Mouse (Mus musculus) heart, embryonic 15.5 days (tissue): Measurements from ENCODE around the gene Il4i1. TPM values are rescaled to one million over a fixed set of nuclear protein-coding genes. Genes with fewer than 3 reads are reported as not detected.

Experiments
- ATAC-seq: fragments of 200-750 bp; cut with Nextera tagmentation; replicated peaks from 2 replicates; pipeline ENCODE4 v1.8.0; 2017; ENCODE audit warnings: low read depth, moderate TSS enrichment; ENCODE audit not compliant: insufficient number of reproducible peaks, insufficient read depth, low FRiP score
- H3K27ac ChIP-seq: fragments of 300-500 bp; sonication (generic); 2 replicates; pipeline ENCODE4 v1.5.1; 2015; ENCODE audit warnings: mild to moderate bottlenecking, inconsistent platforms
- H3K27me3 ChIP-seq: fragments of 300-500 bp; sonication (generic); 2 replicates; pipeline ENCODE4 v1.6.1; 2015; ENCODE audit warnings: inconsistent platforms
- H3K36me3 ChIP-seq: fragments of 300-500 bp; sonication (generic); 2 replicates; pipeline ENCODE4 v1.6.1; 2015; ENCODE audit warnings: mild to moderate bottlenecking, inconsistent platforms
- H3K4me1 ChIP-seq: fragments of 300-500 bp; sonication (generic); replicated peaks from 2 replicates; pipeline ENCODE4 v1.6.1; 2015; ENCODE audit warnings: inconsistent platforms
- H3K4me2 ChIP-seq: fragments of 300-500 bp; sonication (generic); 2 replicates; pipeline ENCODE4 v1.6.1; 2015; ENCODE audit warnings: inconsistent platforms, mild to moderate bottlenecking, moderate library complexity
- H3K4me3 ChIP-seq: fragments of 300-500 bp; sonication (generic); 2 replicates; pipeline ENCODE4 v1.5.1; 2015; ENCODE audit warnings: mild to moderate bottlenecking, inconsistent platforms
- H3K9ac ChIP-seq: fragments of 300-500 bp; sonication (generic); 2 replicates; pipeline ENCODE4 v1.6.1; 2015; ENCODE audit warnings: mild to moderate bottlenecking, inconsistent platforms
- H3K9me3 ChIP-seq: fragments of 300-500 bp; sonication (generic); replicated peaks from 2 replicates; pipeline ENCODE4 v1.6.1; 2016; ENCODE audit warnings: inconsistent platforms
- WGBS: fragments of 180-500 bp; shearing (Covaris S2); methylation state at CpG from one replicate; pipeline ENCODE4 v1.1.7; 2015; ENCODE audit warnings: mixed read lengths; 5-methylcytosine and 5-hydroxymethylcytosine counted together
- polyA plus RNA-seq: library from polyadenylated mRNA; unstranded; fragments of >200 nt; fragmentation: Nextera tagmentation; extraction: Ambion mirVana; gene quantifications from 2 replicates; pipeline ENCODE4 v1.2.1, GENCODE M21; 2015

Il4i1 gene
- polyA plus RNA-seq, 1 experiment from 2014 or later, result 1.1 TPM

- 0 out of 2 replicates have a peak overlapping the region, but pooled peaks have one; percentile 20 for H3K27ac ChIP-seq
- 51% methylated on average over 5 of the region's 5 CpGs for WGBS
- H3K9ac ChIP-seq, result no peak overlapping the region
- no peak overlapping the region for H3K4me3 ChIP-seq
- ATAC-seq, result no peak
- H3K36me3 ChIP-seq, result no peaks in the 10 kb centered on the region
- H3K4me2 ChIP-seq, result peak overlapping the region; percentile 66
- H3K9me3 ChIP-seq, result no peaks in the 10 kb centered on the region
- peaks cover 70% of the 10 kb centered on the region for H3K4me1 ChIP-seq
- H3K27me3 ChIP-seq, result no peaks in the 10 kb centered on the region
These were observed 3.7 kb downstream of the Il4i1 start for GRCm38 (mm10) chr7:44819863-44820262.

- Histone ChIP-seq H3K9me3 (no peaks in the 10 kb centered on the region), H3K27me3 (no peaks in the 10 kb centered on the region), H3K9ac (no peak overlapping the region; the same call in 1 of the 2 replicates), H3K4me3 (no peak overlapping the region), H3K4me2 (no peak overlapping the region), H3K27ac (no peak overlapping the region), H3K4me1 (peaks cover 67% of the 10 kb centered on the region), H3K36me3 (no peaks in the 10 kb centered on the region)
- no peak for ATAC-seq
- WGBS, result 72% methylated on average over 3 of the region's 3 CpGs
These were observed 4.3 kb downstream of the Il4i1 start for GRCm38 (mm10) chr7:44820525-44820924.

DNA sequence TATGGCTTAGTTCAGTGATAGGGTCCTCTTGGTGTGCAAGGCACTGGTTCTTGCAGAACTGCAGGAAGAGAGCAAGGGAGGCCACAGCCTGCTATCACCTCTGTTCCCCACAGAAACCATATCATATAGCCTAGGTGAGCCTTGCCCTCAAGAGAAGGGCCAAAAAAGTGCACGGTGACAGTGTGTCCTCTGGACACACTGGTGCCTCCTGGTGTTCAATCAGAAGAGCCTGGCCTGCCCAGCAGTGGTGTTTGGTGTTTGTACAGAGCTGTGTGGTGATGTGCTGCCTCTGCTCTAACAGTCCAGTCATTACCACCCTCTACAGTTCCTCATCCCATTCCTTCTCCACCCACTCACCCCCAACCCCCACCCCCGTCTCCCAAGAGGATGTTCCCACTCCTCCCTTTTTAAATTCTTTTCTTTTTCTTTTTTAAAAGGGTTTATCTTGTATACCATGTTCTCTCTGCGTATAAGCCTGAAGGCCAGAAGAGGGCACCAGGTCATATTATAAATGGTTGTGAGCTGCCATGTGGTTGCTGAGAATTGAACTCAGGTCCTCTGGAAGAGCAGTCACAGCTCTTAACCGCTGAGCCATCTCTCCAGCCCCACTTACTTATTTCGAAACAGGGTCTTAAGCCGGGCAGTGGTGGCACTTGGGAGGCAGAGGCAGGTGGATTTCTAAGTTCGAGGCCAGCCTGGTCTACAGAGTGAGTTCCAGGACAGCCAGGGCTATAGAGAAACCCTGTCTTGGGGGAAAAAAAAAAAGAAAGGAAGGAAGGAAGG lies 5.7 kb downstream of the Il4i1 start:
- ATAC-seq, result no peak
- H3K4me2 ChIP-seq, result no peak overlapping the region
- no peaks in the 10 kb centered on the region for H3K27me3 ChIP-seq
- H3K27ac ChIP-seq, result no peak overlapping the region
- peaks cover 80% of the 10 kb centered on the region for H3K4me1 ChIP-seq
- H3K9ac ChIP-seq, result no peak overlapping the region
- no peaks in the 10 kb centered on the region for H3K9me3 ChIP-seq
- WGBS, result 79% methylated on average over 7 of the region's 7 CpGs
- H3K4me3 ChIP-seq, result no peak overlapping the region
- no peaks in the 10 kb centered on the region for H3K36me3 ChIP-seq

DNA sequence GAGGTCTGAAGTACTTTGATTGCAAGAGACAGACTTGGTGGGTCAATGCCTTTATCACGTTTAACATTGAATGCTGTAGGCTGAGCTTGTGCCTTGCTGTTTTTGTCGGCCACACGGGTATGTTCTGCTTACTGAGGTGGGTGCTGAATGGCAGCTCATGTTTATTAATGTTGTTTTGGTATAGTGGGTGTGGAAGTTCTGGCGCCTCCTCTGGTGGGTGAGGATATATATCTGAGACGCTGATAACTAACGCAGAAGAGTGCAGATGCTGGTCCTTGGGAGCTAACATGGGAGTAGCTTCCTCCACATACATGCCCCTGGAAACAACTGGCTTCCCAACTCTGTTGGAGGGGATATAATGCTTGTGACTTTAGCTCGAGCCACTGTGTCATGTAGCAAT lies 7.2 kb downstream of the Il4i1 start:
- Histone ChIP-seq H3K27ac (no peak overlapping the region), H3K27me3 (no peaks in the 10 kb centered on the region), H3K36me3 (no peaks in the 10 kb centered on the region), H3K4me2 (no peak overlapping the region), H3K4me3 (no peak overlapping the region), H3K4me1 (peaks cover 69% of the 10 kb centered on the region), H3K9ac (no peak overlapping the region), H3K9me3 (no peaks in the 10 kb centered on the region)
- WGBS, result 39% methylated on average over 7 of the region's 7 CpGs
- no peak for ATAC-seq

DNA sequence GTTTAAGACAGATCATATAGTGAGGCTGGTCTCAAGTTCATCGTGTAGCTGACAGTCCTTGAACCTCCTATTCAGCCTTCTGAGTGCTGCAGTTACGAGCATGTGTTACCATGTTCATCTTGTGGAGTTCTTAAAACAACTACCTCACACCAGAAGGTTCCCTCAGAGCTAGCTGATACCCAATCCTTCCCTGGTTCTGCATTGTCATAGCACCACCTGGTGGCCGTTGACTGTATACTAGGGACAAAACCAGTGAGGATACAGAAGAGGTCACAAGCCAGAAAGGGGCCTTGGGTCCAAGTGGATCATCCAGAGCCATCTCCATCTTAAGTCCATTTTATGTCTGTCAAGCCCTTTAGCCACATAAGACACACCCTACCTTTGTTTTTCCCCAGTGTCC lies 8.7 kb downstream of the Il4i1 start:
- no peaks in the 10 kb centered on the region for H3K27me3 ChIP-seq
- H3K9ac ChIP-seq, result no peak overlapping the region
- H3K9me3 ChIP-seq, result no peaks in the 10 kb centered on the region
- ATAC-seq, result no peak; the same call in 1 of the 2 replicates
- H3K27ac ChIP-seq, result no peak overlapping the region
- H3K4me1 ChIP-seq, result peaks cover 54% of the 10 kb centered on the region
- no peak overlapping the region for H3K4me3 ChIP-seq
- WGBS, result 23% methylated on average over 3 of the region's 3 CpGs
- H3K4me2 ChIP-seq, result no peak overlapping the region
- peaks cover 13% of the 10 kb centered on the region for H3K36me3 ChIP-seq

DNA sequence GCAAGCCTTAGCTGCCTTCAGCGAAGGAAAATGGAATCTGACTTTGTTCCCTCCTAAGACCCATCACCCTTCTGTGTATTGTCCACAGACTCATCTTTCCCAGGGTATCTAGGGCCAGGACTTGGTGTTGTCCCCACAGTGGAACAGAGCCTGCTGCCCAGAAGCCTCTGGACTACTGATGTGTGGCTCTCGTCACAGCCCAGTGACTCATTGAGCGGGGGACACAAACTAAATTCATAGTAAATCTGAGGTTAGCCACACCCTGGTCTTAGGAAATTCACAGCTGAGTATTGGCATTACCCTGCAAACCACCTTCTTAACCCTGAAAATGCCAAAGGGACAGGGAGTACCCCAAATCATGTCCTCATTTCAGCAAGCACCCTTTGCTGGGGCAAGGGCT lies 10.6 kb downstream of the Il4i1 start:
- Histone ChIP-seq H3K9ac (no peak overlapping the region), H3K4me3 (no peak overlapping the region), H3K4me1 (peaks cover 37% of the 10 kb centered on the region), H3K4me2 (no peak overlapping the region), H3K36me3 (peaks cover 32% of the 10 kb centered on the region), H3K9me3 (no peaks in the 10 kb centered on the region), H3K27me3 (no peaks in the 10 kb centered on the region), H3K27ac (no peak overlapping the region)
- 81% methylated on average over 3 of the region's 3 CpGs for WGBS
- ATAC-seq, result no peak

- Histone ChIP-seq H3K27ac (no peak overlapping the region), H3K27me3 (no peaks in the 10 kb centered on the region), H3K4me3 (no peak overlapping the region), H3K9me3 (no peaks in the 10 kb centered on the region), H3K4me2 (no peak overlapping the region), H3K4me1 (peaks cover 33% of the 10 kb centered on the region), H3K36me3 (peaks cover 39% of the 10 kb centered on the region), H3K9ac (no peak overlapping the region)
- WGBS, result 91% methylated on average over 5 of the region's 5 CpGs
- ATAC-seq, result no peak
These were observed 12.5 kb downstream of the Il4i1 start for GRCm38 (mm10) chr7:44828706-44829105.

DNA sequence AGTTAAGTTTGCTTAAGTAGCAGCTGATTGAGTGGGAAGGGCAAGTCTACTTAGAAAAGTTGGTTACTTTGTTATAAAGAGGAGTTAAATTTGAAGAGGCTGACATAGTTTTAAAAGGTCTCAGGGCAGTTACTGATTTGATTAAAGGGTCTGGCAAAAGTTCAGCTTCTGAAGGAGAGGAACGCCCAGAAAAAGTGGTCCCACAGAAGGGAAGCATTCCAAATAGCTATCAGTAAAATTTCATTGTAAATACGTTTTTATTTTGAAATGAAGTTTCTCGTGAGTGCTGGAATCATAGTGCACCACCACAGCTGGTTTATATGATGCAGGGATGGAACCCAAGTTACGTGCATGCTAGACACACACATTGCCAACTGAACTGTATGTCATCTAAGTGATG lies 16.6 kb downstream of the Il4i1 start:
- 61% methylated on average over 4 of the region's 4 CpGs for WGBS
- Histone ChIP-seq H3K9ac (no peak overlapping the region), H3K36me3 (peaks cover 39% of the 10 kb centered on the region), H3K27ac (no peak overlapping the region), H3K4me2 (no peak overlapping the region), H3K9me3 (no peaks in the 10 kb centered on the region), H3K4me3 (no peak overlapping the region), H3K4me1 (peaks cover 10% of the 10 kb centered on the region), H3K27me3 (no peaks in the 10 kb centered on the region)
- no peak for ATAC-seq

DNA sequence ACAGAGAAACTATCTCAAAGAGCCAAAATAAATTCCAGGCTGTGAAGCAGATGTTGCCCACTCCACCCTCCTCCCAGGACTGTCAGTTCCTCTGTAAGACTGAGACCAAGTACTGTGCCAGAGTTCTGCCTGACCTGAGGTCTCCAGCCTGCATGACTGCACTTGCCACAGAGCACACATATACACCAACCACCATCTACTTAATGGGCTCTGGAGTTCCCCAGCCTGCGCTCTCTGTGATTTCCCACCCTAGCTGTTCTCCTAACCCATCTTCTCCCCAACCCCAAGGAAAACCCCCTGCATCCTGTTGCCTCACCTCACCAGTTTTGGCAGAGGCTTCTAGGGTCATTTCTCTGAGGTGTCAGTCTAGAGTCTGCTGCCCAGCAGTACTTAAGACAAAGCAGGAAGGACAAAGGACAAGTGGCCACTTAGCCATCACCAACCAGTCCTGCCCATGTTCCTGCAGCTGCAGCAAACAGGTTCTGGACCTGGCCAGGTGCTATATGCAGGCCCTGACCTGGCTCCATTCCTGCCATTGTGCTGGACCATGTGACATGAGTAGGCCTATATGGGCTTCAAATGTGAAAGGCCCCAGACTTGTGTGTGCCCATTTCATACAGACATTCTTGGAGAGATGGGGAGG lies 19.3 kb downstream of the Il4i1 start:
- Histone ChIP-seq H3K27me3 (peaks cover 13% of the 10 kb centered on the region), H3K4me2 (no peak overlapping the region)
- 88% methylated on average over 1 of the region's 1 CpGs for WGBS

GRCm38 (mm10) chr7:44836016-44836404 lies 19.8 kb downstream of the Il4i1 start:
- Histone ChIP-seq H3K9ac (no peak overlapping the region), H3K4me1 (peaks cover 24% of the 10 kb centered on the region), H3K4me2 (no peak overlapping the region), H3K36me3 (peaks cover 14% of the 10 kb centered on the region), H3K9me3 (no peaks in the 10 kb centered on the region), H3K27ac (no peak overlapping the region), H3K4me3 (no peak overlapping the region), H3K27me3 (peaks cover 17% of the 10 kb centered on the region)
- ATAC-seq, result no peak
- 41% methylated on average over 3 of the region's 3 CpGs for WGBS

More for the DNA sequence above, 19.3 kb downstream of the Il4i1 start:
- peaks cover 24% of the 10 kb centered on the region for H3K4me1 ChIP-seq
- no peak overlapping the region for H3K27ac ChIP-seq
- no peaks in the 10 kb centered on the region for H3K9me3 ChIP-seq
- H3K36me3 ChIP-seq, result peaks cover 19% of the 10 kb centered on the region
- no peak overlapping the region for H3K9ac ChIP-seq
- ATAC-seq, result no peak
- H3K4me3 ChIP-seq, result no peak overlapping the region

DNA sequence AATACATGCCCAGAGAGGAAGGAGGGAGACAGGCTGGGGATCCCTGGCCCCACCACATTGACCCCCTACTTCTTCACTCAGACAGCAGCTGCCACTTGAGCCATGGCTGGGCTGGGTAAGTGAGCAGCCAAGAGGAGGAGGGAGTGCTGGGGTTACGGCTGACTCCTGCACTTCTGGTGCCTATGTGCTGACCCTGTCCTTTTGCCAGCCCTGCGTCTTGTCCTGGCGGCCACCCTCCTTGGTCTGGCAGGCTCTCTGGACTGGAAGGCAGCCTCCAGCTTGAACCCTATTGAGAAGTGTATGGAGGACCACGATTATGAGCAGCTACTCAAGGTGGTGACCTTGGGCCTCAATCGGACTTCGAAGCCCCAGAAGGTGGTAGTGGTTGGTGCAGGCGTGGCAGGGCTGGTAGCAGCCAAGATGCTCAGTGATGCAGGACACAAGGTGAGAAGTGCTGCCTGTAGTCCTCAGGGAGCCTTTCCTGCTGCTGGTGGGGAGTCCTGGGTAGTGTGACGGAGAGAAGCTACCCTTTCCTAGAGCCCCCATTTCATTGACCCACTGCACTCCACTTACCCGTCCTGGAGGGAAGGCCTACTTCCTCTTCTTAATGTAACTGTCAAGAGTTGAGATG lies 20.4 kb downstream of the Il4i1 start:
- no peaks in the 10 kb centered on the region for H3K9me3 ChIP-seq
- peaks cover 17% of the 10 kb centered on the region for H3K27me3 ChIP-seq
- peaks cover 24% of the 10 kb centered on the region for H3K4me1 ChIP-seq
- H3K4me3 ChIP-seq, result no peak overlapping the region
- 78% methylated on average over 9 of the region's 9 CpGs for WGBS
- H3K9ac ChIP-seq, result no peak overlapping the region
- no peak overlapping the region for H3K4me2 ChIP-seq
- ATAC-seq, result no peak
- H3K27ac ChIP-seq, result no peak overlapping the region
- peaks cover 9% of the 10 kb centered on the region; the same call in 1 of the 2 replicates for H3K36me3 ChIP-seq
